In the genomic region with DNA sequence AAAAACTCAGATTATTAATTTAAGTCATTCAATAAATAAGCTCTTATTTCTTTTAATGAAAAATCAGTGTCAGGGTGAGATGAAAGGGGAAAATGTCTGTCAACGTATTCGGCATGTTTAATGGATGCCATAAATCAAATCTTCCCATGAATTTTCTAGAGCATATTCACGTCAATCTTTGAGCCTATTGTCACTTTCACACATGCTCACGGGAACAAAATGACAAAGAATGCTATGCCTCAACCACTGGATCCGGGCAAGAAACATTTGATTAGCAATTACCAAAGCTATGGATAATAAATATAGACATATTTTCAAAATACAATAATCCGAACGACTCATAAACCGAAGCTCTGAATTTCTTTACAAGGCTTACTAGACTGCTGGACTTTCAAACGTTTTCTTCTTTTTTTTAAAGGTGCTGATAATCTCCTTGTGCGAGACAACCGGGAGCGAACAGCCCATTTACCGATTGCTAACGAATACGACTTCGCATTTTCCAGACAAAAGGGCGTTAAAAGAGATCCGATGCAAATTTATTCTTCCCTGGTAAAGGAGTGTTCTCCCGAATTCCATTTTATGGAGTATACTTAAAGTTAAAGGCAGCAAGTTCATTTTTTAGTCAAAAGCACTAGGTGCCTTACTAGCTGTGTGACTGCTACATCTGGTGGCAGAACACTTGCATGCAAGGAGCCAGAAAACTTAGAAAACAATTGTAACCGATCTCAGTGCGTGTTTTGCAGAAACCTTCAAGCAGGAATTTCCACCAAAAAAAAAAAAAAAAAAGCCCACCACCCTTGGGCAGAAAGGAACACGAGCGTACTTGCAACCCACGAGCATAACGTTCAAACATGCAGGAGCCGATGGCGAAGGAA, we compare ENCODE assay signal across 1 mouse cellular context.
TF ChIP-seq lines count a peak whose summit lies in the region.

No protein-coding gene starts in this region.

TF ChIP-seq in MEL, 35 proteins besides CTCF, POLR2A, EP300 and RAD21 (continued from another document):
- TF ChIP-seq MYB (IDR thresholded peaks at IDR 0.05; ENCODE audit: low read depth, low read length) (no peak), GATA1 (IDR thresholded peaks at IDR 0.05; ENCODE audit: low read depth, low read length) (0 out of 2 replicates have a peak, but pooled peaks have one; percentile 31), NRF1 (IDR thresholded peaks at IDR 0.05; ENCODE audit: insufficient read depth, low read depth, low read length, poor library complexity, severe bottlenecking) (no peak)
